Mouse (Mus musculus) embryonic facial prominence, embryonic 13.5 days (tissue): ENCODE results near the gene Txndc16. TPM values are rescaled to one million over a fixed set of nuclear protein-coding genes. Genes with fewer than 3 reads are reported as not detected.

Experiments used
- ATAC-seq: fragments of 200-750 bp; cut with Nextera tagmentation; 2 replicates; pipeline ENCODE4 v1.8.0; 2017; ENCODE audit warnings: low read depth; ENCODE audit not compliant: insufficient number of reproducible peaks, insufficient read depth, low FRiP score, low TSS enrichment
- H3K27ac ChIP-seq: fragments of 300-500 bp; sonication (generic); 2 replicates; pipeline ENCODE4 v1.5.1; 2015; ENCODE audit warnings: moderate library complexity, mild to moderate bottlenecking, inconsistent platforms
- H3K27me3 ChIP-seq: fragments of 300-500 bp; sonication (generic); 2 replicates; pipeline ENCODE4 v1.6.1; 2015; ENCODE audit warnings: mild to moderate bottlenecking, inconsistent platforms
- H3K36me3 ChIP-seq: fragments of 300-500 bp; sonication (generic); 2 replicates; pipeline ENCODE4 v1.6.1; 2015; ENCODE audit warnings: mild to moderate bottlenecking, inconsistent platforms
- H3K4me1 ChIP-seq: fragments of 300-500 bp; sonication (generic); 2 replicates; pipeline ENCODE4 v1.6.1; 2015; ENCODE audit warnings: inconsistent platforms
- H3K4me2 ChIP-seq: fragments of 300-500 bp; sonication (generic); 2 replicates; pipeline ENCODE4 v1.6.1; 2015; ENCODE audit warnings: moderate library complexity, mild to moderate bottlenecking, inconsistent platforms
- H3K4me3 ChIP-seq: fragments of 300-500 bp; sonication (generic); 2 replicates; pipeline ENCODE4 v1.5.1; 2015; ENCODE audit warnings: mild to moderate bottlenecking, inconsistent platforms
- H3K9ac ChIP-seq: fragments of 300-500 bp; sonication (generic); 2 replicates; pipeline ENCODE4 v1.6.1; 2015; ENCODE audit warnings: mild to moderate bottlenecking, inconsistent platforms
- H3K9me3 ChIP-seq: fragments of 300-500 bp; sonication (generic); 2 replicates; pipeline ENCODE4 v1.6.1; 2016; ENCODE audit warnings: inconsistent platforms
- WGBS: fragments of 180-500 bp; shearing (Covaris S2); methylation state at CpG from one replicate; pipeline ENCODE4 v1.1.7; 2015; ENCODE audit warnings: mixed read lengths; 5-methylcytosine and 5-hydroxymethylcytosine counted together
- polyA plus RNA-seq: library from polyadenylated mRNA; unstranded; fragments of >200 nt; fragmentation: Nextera tagmentation; extraction: Ambion mirVana; gene quantifications from 2 replicates; pipeline ENCODE4 v1.2.1, GENCODE M21; 2015

Gene Txndc16
- polyA plus RNA-seq, 1 experiment from 2014 or later, result 16.5 TPM

GRCm38 (mm10) chr14:45210683-45211082 lies 9.4 kb downstream of the Txndc16 start:
- no peaks in the 10 kb centered on the region for H3K4me1 ChIP-seq
- H3K27me3 ChIP-seq, result no peaks in the 10 kb centered on the region
- H3K27ac ChIP-seq, result no peak overlapping the region
- no peak overlapping the region for H3K4me2 ChIP-seq
- 56% methylated on average over 4 of the region's 4 CpGs for WGBS
- ATAC-seq, result no peak
- H3K9ac ChIP-seq, result no peak overlapping the region
- H3K36me3 ChIP-seq, result peaks cover 15% of the 10 kb centered on the region; the same call in 1 of the 2 replicates
- H3K4me3 ChIP-seq, result no peak overlapping the region
- H3K9me3 ChIP-seq, result no peaks in the 10 kb centered on the region

DNA sequence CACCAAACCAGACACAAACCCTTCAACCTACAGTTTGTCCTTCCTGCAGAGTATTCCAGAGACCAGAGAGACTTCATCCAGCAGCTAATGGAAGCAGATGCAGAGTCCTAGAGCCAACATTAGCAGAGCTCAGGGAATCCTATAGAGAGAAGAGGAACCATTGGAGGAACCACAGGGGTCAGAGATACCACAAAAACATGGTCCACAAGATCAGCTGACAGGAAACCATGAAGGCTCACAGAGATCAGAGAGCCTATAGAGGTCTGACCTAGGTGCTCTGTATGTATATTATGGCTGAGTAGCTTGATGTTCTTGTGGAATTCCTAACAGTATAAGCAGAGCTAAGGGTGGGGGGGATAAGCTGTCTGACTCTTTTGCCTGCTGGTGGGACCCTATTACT lies 19.5 kb downstream of the Txndc16 start:
- Histone ChIP-seq H3K27me3 (no peaks in the 10 kb centered on the region), H3K9ac (no peak overlapping the region), H3K4me3 (no peak overlapping the region), H3K4me2 (no peak overlapping the region), H3K9me3 (no peaks in the 10 kb centered on the region), H3K4me1 (no peaks in the 10 kb centered on the region), H3K36me3 (0 out of 2 replicates have a peak, but pooled peaks cover 10% of the 10 kb centered on the region), H3K27ac (no peak overlapping the region)
- no peak for ATAC-seq

- no peaks in the 10 kb centered on the region for H3K4me1 ChIP-seq
- H3K36me3 ChIP-seq, result no peaks in the 10 kb centered on the region
- no peak overlapping the region for H3K4me2 ChIP-seq
- no peaks in the 10 kb centered on the region for H3K27me3 ChIP-seq
- WGBS, result 74% methylated on average over 2 of the region's 2 CpGs
- no peak overlapping the region for H3K9ac ChIP-seq
- no peaks in the 10 kb centered on the region for H3K9me3 ChIP-seq
- ATAC-seq, result no peak
- no peak overlapping the region for H3K27ac ChIP-seq
- no peak overlapping the region for H3K4me3 ChIP-seq
These were observed 29.1 kb downstream of the Txndc16 start for GRCm38 (mm10) chr14:45190999-45191398.

GRCm38 (mm10) chr14:45181611-45182010 lies 38.5 kb downstream of the Txndc16 start:
- H3K4me1 ChIP-seq, result no peaks in the 10 kb centered on the region
- H3K4me3 ChIP-seq, result no peak overlapping the region
- no peaks in the 10 kb centered on the region for H3K36me3 ChIP-seq
- no peak overlapping the region for H3K4me2 ChIP-seq
- H3K27me3 ChIP-seq, result no peaks in the 10 kb centered on the region
- 82% methylated on average over 4 of the region's 4 CpGs for WGBS
- H3K9ac ChIP-seq, result no peak overlapping the region
- H3K9me3 ChIP-seq, result no peaks in the 10 kb centered on the region
- no peak for ATAC-seq
- no peak overlapping the region for H3K27ac ChIP-seq

DNA sequence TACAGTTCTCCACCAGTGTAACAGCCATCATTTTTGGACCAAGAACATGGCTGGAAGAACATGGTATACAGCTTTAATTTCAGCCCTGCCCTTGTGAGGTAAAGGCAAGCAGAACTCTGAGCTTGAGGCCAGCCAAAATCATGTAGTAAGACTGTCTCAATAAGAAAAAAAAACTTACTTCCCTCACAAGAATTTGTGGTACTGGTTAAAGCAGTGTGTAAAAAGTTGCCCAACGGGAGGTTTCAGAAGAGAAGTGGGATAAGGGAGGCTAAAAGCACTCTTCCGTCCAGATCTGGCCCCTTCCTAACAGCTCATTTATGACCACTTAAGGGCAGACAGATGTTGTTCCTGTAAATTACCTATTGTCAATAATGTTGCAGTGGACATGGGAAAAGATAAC lies 40.5 kb downstream of the Txndc16 start:
- Histone ChIP-seq H3K27ac (no peak overlapping the region), H3K9me3 (no peaks in the 10 kb centered on the region), H3K4me3 (no peak overlapping the region), H3K9ac (no peak overlapping the region), H3K4me2 (no peak overlapping the region), H3K36me3 (no peaks in the 10 kb centered on the region), H3K27me3 (no peaks in the 10 kb centered on the region), H3K4me1 (0 out of 2 replicates have a peak, but pooled peaks cover 5% of the 10 kb centered on the region)
- no peak for ATAC-seq
- 89% methylated on average over 2 of the region's 2 CpGs for WGBS

DNA sequence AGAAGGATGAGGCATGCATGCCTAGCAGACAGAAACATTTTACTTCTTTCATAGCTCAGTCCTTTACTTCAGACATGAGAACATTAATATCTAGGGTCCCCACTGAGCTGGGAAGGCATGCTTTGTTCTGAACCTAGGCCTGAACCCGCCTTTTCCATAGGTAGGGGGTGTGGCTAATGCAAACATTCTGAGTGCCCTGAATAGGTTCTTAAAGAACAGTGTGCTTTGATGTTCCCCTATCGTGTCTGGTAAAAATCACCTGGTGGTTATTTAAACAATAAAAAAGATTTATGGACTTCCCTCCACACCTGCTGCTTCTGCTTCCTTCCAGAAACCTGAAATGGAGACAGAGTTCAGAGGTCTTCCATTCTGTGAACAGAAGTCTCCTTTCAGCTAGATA lies 40.9 kb downstream of the Txndc16 start:
- Histone ChIP-seq H3K27me3 (no peaks in the 10 kb centered on the region), H3K4me1 (0 out of 2 replicates have a peak, but pooled peaks cover 5% of the 10 kb centered on the region), H3K4me2 (no peak overlapping the region), H3K9me3 (no peaks in the 10 kb centered on the region), H3K36me3 (no peaks in the 10 kb centered on the region), H3K27ac (no peak overlapping the region), H3K4me3 (no peak overlapping the region), H3K9ac (no peak overlapping the region)
- no peak for ATAC-seq
- 75% methylated on average over 2 of the region's 2 CpGs for WGBS

DNA sequence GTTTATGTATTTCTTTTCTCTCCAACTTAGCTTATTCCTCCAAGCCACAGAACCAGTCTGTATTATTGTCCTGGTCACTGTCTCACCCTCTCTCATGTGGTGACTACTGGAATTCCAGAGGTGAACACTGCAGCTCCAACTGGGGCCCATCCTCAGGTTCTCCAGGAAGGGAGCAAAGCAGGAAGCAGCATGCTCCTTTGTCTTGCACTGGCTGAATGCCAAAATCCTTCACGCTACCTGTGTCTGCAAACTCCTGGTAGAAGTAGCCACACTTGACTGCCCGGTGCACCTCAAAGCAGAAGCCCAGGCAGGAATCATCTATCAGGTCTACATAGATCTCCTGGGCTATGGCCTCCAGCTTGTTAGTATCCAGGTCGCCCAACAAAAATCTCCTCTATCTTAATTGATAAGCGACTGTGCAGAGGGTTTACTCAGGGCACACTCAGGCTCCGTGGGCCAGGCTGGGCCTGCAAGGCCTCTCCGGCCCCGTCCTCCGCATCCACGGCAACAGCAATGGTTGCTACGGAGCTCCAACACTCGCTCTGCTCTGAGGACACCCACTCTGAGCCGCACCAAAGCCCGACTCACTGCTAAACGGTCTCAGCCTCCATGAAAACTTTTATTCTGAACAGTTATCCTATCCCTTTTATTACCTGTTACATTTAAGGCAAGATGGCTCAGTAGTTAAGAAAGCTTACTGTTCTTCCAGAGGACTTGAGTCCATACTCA lies 45.0 kb downstream of the Txndc16 start:
- no peak overlapping the region for H3K4me3 ChIP-seq
- no peak overlapping the region for H3K9ac ChIP-seq
- no peaks in the 10 kb centered on the region for H3K27me3 ChIP-seq
- H3K4me1 ChIP-seq, result 0 out of 2 replicates have a peak, but pooled peaks cover 5% of the 10 kb centered on the region
- no peak overlapping the region for H3K27ac ChIP-seq
- no peaks in the 10 kb centered on the region for H3K36me3 ChIP-seq
- H3K9me3 ChIP-seq, result no peaks in the 10 kb centered on the region
- 81% methylated on average over 14 of the region's 14 CpGs for WGBS
- H3K4me2 ChIP-seq, result no peak overlapping the region
- ATAC-seq, result peak; percentile 39; the same call in 1 of the 2 replicates

DNA sequence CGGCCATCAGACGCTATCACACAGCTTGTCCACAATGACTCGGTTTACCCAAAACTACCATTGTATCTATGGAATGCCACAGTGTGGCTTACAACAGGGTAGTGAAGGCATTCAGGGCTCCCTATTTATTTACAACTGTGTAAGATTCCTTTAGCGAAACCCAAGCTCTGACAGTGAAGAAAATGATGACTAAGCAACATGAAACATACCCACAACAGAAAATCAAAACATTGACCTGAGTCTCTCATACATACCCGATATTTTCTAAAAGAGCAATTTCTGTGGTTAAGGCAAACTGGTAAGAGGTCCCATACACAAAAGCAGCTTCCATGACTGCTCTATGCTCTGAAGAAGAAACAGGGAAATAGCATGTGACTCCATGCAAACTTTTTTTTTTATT lies 47.9 kb downstream of the Txndc16 start:
- WGBS, result 97% methylated on average over 5 of the region's 5 CpGs
- Histone ChIP-seq H3K9me3 (no peaks in the 10 kb centered on the region), H3K27ac (no peak overlapping the region), H3K4me1 (0 out of 2 replicates have a peak, but pooled peaks cover 5% of the 10 kb centered on the region), H3K9ac (no peak overlapping the region), H3K4me3 (no peak overlapping the region), H3K27me3 (no peaks in the 10 kb centered on the region), H3K36me3 (no peaks in the 10 kb centered on the region), H3K4me2 (no peak overlapping the region)
- ATAC-seq, result no peak

DNA sequence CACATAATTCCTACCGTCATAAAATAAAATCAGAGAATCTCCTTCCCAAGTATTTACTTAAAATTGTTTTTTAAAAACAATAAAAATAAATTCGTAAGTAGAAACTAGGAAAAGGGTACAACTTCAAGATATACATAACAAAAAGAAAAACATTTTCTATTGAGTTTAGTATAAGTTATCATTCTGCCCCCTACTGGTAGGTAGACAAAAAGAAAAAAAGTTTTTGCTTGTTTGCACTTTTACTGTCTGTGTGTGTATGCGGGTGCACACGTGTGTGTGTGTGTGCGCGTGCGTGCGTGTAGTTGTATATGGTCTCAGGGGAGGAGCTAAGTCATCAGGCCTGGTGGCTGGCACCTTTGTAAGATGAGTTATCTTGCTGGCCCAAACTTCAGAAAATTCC lies 52.8 kb downstream of the Txndc16 start:
- Histone ChIP-seq H3K36me3 (0 out of 2 replicates have a peak, but pooled peaks cover 5% of the 10 kb centered on the region), H3K4me2 (no peak overlapping the region), H3K27ac (no peak overlapping the region), H3K9me3 (no peaks in the 10 kb centered on the region), H3K27me3 (no peaks in the 10 kb centered on the region), H3K4me1 (no peaks in the 10 kb centered on the region), H3K4me3 (no peak overlapping the region), H3K9ac (no peak overlapping the region)
- 85% methylated on average over 8 of the region's 8 CpGs for WGBS
- ATAC-seq, result no peak

- no peaks in the 10 kb centered on the region for H3K27me3 ChIP-seq
- H3K36me3 ChIP-seq, result no peaks in the 10 kb centered on the region
- no peaks in the 10 kb centered on the region for H3K9me3 ChIP-seq
- H3K27ac ChIP-seq, result no peak overlapping the region
- no peak for ATAC-seq
- H3K4me2 ChIP-seq, result no peak overlapping the region
- 79% methylated on average over 4 of the region's 4 CpGs for WGBS
- H3K9ac ChIP-seq, result no peak overlapping the region
- no peaks in the 10 kb centered on the region for H3K4me1 ChIP-seq
- no peak overlapping the region for H3K4me3 ChIP-seq
These were observed 64.5 kb downstream of the Txndc16 start for GRCm38 (mm10) chr14:45155511-45156173.

DNA sequence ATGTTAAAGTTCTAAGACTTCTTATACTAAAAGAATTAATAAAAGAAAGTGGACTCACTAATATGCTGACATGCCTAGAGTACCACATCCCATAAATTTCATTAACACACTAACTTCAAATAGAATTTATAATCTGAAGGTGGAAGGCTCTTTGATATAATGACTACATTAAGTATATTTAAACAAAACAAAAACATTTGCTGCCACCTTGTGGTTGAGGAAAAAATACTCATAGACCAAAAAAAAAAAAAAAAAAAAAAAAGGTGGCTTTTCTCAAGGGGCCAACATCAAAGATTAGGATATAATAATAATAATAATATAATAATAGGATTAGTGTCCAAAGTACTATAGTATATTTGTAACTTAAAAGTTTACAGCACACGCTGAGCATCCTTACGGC lies 66.9 kb downstream of the Txndc16 start:
- no peak overlapping the region for H3K9ac ChIP-seq
- H3K4me3 ChIP-seq, result no peak overlapping the region
- H3K27ac ChIP-seq, result no peak overlapping the region
- no peak overlapping the region for H3K4me2 ChIP-seq
- 78% methylated on average over 2 of the region's 2 CpGs for WGBS
- no peaks in the 10 kb centered on the region for H3K9me3 ChIP-seq
- no peaks in the 10 kb centered on the region for H3K27me3 ChIP-seq
- no peak for ATAC-seq
- H3K4me1 ChIP-seq, result no peaks in the 10 kb centered on the region
- H3K36me3 ChIP-seq, result no peaks in the 10 kb centered on the region

- Histone ChIP-seq H3K36me3 (no peaks in the 10 kb centered on the region), H3K4me3 (no peak overlapping the region), H3K27me3 (no peaks in the 10 kb centered on the region), H3K4me1 (0 out of 2 replicates have a peak, but pooled peaks cover 3% of the 10 kb centered on the region), H3K4me2 (no peak overlapping the region), H3K27ac (no peak overlapping the region), H3K9ac (no peak overlapping the region), H3K9me3 (no peaks in the 10 kb centered on the region)
- 38% methylated on average over 4 of the region's 4 CpGs for WGBS
- ATAC-seq, result no peak
These were observed 77.6 kb downstream of the Txndc16 start for GRCm38 (mm10) chr14:45142511-45142910.
